Mouse (Mus musculus) megakaryocyte, embryonic 14.5 days (primary cell): ENCODE results near the gene Gm42417. TPM values are rescaled to one million over a fixed set of nuclear protein-coding genes. Genes with fewer than 3 reads are reported as not detected.

ENCODE experiments used
- H3K27me3 ChIP-seq: replicated peaks from 2 replicates; pipeline ENCODE3; 2012; ENCODE audit warnings: inconsistent platforms
- H3K36me3 ChIP-seq: replicated peaks from 2 replicates; pipeline ENCODE3; 2012; ENCODE audit warnings: low read length, inconsistent platforms, mixed read lengths
- H3K4me1 ChIP-seq: 2 replicates; pipeline ENCODE4 v1.6.1; 2012; ENCODE audit warnings: inconsistent platforms
- H3K4me3 ChIP-seq: replicated peaks from 2 replicates; pipeline ENCODE3; 2012; ENCODE audit warnings: moderate library complexity, mild to moderate bottlenecking, inconsistent platforms
- H3K9me3 ChIP-seq: 2 replicates; pipeline ENCODE4 v1.6.1; 2012; ENCODE audit warnings: inconsistent platforms
- FLI1 ChIP-seq: IDR thresholded peaks from 2 replicates; pipeline ENCODE4 v1.6.1; 2012; ENCODE audit warnings: low read length, inconsistent platforms, mixed read lengths
- GATA1 ChIP-seq: IDR thresholded peaks from 3 replicates; pipeline ENCODE4 v1.6.1; 2012; ENCODE audit warnings: mixed read lengths, low read length, inconsistent platforms, borderline replicate concordance
- polyA plus RNA-seq: library from polyadenylated mRNA; stranded (reverse); fragments of >175 nt; gene quantifications from 2 replicates; pipeline ENCODE4 v1.2.3, GENCODE M21; 2012; ENCODE audit warnings: low replicate concordance; ENCODE audit not compliant: insufficient read depth

Gene Gm42417
- polyA plus RNA-seq, 1 experiment, result not detected

DNA sequence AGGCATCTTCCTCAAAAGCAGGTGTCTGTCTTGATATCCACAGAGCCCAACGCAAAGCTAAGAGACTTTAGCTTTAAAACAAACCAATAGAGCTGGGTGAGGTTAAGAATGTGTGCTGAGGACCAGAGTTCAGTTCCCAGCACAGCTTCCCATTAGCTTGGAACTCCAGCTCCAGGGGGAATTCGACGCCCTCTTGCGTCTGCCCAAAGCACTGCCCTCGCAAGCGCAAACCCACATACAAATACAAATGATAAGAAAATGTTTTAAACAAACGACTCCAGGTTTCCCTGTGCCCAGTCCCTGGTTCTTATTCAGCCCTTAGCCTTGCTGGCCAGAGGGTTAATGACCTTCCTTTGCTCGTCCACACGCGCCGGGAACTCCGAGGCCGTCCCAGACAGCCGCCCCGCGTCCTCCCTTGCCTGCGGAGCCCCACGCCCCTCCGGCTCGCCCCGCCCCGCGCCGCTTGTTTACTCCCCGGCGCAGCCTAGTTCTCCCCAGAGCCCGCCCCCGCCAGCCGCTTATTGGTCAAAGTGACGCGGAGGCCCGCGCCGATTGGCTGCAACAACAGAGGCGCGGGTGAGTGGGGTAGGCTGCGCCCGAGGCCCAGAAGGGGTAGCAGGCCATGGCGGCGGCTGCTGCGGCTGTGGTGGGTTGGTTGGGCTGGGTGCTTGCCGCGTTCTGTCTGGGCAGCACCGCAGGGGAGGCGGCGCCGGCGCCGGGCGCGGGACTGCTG lies 27.8 kb downstream of the Gm42417 start, which contains the start of gene Cnnm3:
Gene Cnnm3, plus strand, starts transcription at position 579 of the 733 bp plus-strand sequence.
- H3K4me1 ChIP-seq, result peaks cover 26% of the 10 kb centered on the region
- peaks cover 50% of the 10 kb centered on the region for H3K36me3 ChIP-seq
- TF ChIP-seq FLI1 (no peak), GATA1 (no peak)
- H3K9me3 ChIP-seq, result no peaks in the 10 kb centered on the region
- no peaks in the 10 kb centered on the region for H3K27me3 ChIP-seq
- peak within 1 kb of the TSS; percentile 99 for H3K4me3 ChIP-seq

DNA sequence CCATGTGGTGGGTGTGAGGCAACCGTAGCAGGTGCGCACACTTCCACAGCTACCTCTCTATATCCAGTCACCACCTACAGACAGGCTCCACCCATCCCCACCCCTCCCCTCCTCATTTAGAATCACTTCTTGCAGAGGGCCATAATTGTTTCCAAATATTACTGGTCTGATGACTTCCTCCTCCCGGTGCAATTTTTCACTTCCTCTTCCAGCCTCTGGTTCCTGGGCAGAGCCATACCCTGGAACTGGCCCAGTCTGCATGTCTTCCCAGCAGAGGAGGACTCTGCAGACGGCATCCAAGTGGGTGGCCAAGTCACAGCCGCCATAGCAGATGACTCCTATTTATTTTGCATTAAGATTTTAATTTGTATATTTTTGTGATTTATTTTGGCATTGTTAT lies 31.0 kb downstream of the Gm42417 start:
- H3K27me3 ChIP-seq, result no peaks in the 10 kb centered on the region
- peaks cover 62% of the 10 kb centered on the region for H3K36me3 ChIP-seq
- H3K9me3 ChIP-seq, result no peaks in the 10 kb centered on the region
- H3K4me3 ChIP-seq, result peak overlapping the region; percentile 50
- H3K4me1 ChIP-seq, result peaks cover 16% of the 10 kb centered on the region
- TF ChIP-seq GATA1 (no peak), FLI1 (no peak)

DNA sequence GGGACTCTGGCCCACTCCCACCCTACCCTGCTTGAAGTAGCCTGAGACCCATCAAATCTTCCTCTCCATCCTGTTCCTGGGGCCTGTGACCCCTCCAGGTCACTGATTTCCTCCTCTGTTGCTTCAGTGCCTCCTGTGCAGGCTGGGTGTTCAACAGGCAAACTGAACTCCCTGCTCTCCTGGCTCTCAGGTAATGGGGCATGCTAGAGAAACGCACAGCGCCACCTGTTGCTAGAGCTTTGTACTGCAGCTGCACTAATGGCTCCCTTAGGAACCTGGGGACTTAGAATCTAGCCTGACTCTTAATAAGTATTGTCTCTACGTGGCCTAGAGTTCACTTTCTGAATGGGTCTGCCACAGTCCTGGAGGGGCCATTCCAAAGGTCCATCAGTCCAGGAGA lies 38.0 kb downstream of the Gm42417 start:
- Histone ChIP-seq H3K9me3 (no peaks in the 10 kb centered on the region), H3K36me3 (peaks cover 92% of the 10 kb centered on the region), H3K27me3 (peaks cover 2% of the 10 kb centered on the region), H3K4me1 (peaks cover 19% of the 10 kb centered on the region), H3K4me3 (no peak overlapping the region)
- TF ChIP-seq FLI1, result no peak
- TF ChIP-seq GATA1, result no peak

DNA sequence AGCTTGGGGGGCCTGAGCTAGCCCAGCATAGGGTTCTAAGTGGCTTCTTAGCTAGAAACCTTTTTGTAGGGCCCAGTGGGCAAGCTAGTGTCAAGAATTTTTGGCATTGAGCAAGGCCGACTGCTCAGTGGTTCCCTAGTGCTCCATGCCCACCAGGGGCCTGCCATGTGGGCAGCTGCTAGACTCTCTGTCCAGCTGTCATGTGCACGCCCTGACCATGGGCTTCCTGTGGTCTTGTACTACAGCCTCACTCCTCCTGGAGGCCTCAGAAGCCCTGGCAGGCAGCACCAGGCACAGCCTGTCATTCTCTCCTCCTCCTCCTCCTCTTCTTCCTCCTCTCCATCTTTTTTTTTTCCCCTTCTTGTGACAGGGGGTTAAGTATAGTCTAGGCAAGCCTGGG lies 41.9 kb downstream of the Gm42417 start:
- H3K4me1 ChIP-seq, result peaks cover 37% of the 10 kb centered on the region
- TF ChIP-seq GATA1 (no peak), FLI1 (no peak)
- peaks cover 2% of the 10 kb centered on the region for H3K27me3 ChIP-seq
- peaks cover 53% of the 10 kb centered on the region for H3K36me3 ChIP-seq
- H3K9me3 ChIP-seq, result no peaks in the 10 kb centered on the region
- no peak overlapping the region for H3K4me3 ChIP-seq

DNA sequence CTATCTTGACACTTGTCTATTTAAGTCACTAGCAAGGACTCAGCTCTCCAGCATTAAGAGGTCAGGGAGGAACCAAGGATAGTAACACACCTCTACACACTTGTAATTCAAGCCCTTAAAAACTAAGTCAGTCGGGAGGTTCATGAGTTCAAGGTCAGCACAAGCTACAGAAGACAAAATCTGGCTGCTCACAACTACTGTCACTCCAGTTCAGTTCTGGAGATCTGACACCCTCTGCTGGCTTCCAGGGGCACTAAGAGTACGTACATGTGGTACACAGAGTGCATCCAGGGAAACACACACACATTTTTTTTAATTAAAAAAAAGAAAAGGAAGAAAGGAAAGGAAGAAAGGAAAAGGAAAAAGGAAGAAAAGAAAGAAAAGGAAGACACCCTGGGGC lies 42.5 kb downstream of the Gm42417 start:
- H3K4me1 ChIP-seq, result peaks cover 43% of the 10 kb centered on the region
- H3K9me3 ChIP-seq, result no peaks in the 10 kb centered on the region
- peaks cover 48% of the 10 kb centered on the region for H3K36me3 ChIP-seq
- TF ChIP-seq FLI1, result no peak
- TF ChIP-seq GATA1, result no peak
- peaks cover 2% of the 10 kb centered on the region for H3K27me3 ChIP-seq
- no peak overlapping the region for H3K4me3 ChIP-seq

DNA sequence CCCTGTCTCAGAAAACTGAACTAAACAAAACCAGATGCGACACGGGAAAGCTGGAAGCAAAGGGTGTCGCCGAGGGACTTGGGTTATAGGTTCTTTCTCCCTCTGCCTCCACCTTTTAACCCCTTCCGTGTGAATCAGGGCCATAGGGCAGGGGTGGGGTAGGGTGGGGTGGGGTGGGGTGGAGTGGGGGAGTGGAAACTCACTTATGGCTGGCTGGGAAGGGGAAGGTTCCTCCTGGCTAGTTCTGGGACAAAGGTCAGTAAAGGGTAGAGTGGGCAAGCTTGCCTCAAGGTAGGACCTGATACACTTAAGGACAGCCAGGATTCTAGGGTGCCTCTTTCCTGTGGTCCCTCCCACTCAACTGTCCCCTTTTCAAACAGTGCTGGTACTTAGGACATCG lies 45.9 kb downstream of the Gm42417 start:
- H3K4me1 ChIP-seq, result peaks cover 62% of the 10 kb centered on the region
- peaks cover 19% of the 10 kb centered on the region for H3K36me3 ChIP-seq
- TF ChIP-seq GATA1 (no peak), FLI1 (no peak)
- no peaks in the 10 kb centered on the region for H3K9me3 ChIP-seq
- no peak overlapping the region for H3K4me3 ChIP-seq
- no peaks in the 10 kb centered on the region for H3K27me3 ChIP-seq

DNA sequence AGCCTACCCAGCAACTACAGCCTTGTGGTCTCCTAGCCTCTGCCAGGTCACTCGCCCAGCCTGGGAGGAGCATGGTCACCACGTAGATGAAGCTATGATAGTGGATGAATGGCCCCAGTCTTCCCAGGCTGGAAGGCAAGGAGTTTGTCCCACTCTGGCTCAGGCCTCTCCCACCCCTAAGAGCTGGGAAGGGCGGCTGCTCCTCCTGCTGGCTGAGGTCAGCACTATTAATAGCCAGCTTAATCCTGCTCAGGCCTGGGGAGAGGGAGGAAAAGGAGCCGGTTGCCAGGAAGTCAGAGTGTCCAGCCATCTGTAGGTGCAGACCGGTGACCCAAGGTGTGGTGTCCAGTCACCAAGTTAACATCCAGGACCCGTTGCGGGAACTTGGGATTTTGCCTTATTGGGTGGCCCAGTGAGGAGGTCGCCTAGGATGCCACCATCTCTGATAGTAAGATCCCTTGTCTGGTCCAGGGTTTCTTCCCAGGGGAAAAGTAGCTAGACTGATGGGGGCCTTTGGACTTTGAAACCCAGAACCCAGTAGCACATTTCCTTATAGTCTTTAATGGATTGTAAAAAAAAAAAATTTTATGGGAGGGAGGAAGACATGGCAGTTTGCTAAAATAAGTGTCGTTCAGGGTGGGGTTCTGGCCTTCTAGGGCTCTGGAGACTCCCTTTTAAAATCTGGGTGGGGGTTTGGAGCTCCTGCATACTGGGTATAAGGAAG lies 46.7 kb downstream of the Gm42417 start:
- no peaks in the 10 kb centered on the region for H3K9me3 ChIP-seq
- peak overlapping the region; percentile 40 for H3K4me3 ChIP-seq
- H3K4me1 ChIP-seq, result peaks cover 61% of the 10 kb centered on the region
- H3K27me3 ChIP-seq, result no peaks in the 10 kb centered on the region
- no peak for TF ChIP-seq FLI1
- TF ChIP-seq GATA1, result no peak
- H3K36me3 ChIP-seq, result peaks cover 15% of the 10 kb centered on the region

DNA sequence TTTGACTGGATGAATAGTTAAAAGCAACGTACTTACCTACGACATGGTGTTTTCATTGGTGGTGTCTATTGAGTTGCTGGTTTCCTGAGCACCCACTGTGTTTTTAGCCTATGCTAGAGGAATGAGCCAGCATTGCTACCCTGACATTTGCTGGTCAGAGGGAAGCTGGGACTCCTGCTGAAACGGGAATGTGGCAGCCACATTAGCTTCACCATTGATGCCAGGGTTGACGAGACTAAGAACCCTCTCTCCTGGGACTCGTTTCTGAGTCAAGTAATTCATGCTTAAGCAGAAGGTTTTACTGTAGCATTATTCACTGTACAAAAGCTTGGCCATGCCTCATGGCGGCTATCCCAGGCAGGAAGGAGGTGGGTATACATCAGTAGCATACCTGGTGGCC lies 49.6 kb downstream of the Gm42417 start:
- TF ChIP-seq GATA1, result no peak
- no peak for TF ChIP-seq FLI1
- no peak overlapping the region for H3K4me3 ChIP-seq
- H3K27me3 ChIP-seq, result no peaks in the 10 kb centered on the region
- H3K9me3 ChIP-seq, result no peaks in the 10 kb centered on the region
- H3K4me1 ChIP-seq, result peaks cover 53% of the 10 kb centered on the region
- peaks cover 15% of the 10 kb centered on the region for H3K36me3 ChIP-seq

DNA sequence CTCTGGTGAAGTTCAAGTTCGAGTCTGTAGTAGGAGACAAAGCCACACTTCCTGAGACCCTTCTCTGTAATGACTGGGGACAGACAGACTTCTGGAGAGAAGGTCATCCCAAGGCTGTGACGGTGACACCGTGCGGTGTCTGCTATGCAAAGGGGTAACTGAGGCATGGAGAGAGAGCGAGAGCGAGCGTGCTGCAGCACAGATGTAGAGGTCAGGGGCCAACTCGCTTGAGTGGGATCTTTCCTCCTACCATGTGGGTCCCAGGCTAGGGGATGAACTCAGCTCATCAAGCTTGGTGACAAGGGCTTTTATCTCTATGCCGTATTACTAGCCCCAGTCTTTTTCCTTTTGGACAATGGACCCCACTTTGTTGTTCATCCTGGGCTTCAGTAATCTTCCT lies 52.1 kb downstream of the Gm42417 start:
- no peaks in the 10 kb centered on the region for H3K27me3 ChIP-seq
- TF ChIP-seq FLI1, result no peak
- no peak for TF ChIP-seq GATA1
- H3K9me3 ChIP-seq, result no peaks in the 10 kb centered on the region
- no peak overlapping the region for H3K4me3 ChIP-seq
- H3K36me3 ChIP-seq, result peaks cover 21% of the 10 kb centered on the region
- H3K4me1 ChIP-seq, result peaks cover 63% of the 10 kb centered on the region

DNA sequence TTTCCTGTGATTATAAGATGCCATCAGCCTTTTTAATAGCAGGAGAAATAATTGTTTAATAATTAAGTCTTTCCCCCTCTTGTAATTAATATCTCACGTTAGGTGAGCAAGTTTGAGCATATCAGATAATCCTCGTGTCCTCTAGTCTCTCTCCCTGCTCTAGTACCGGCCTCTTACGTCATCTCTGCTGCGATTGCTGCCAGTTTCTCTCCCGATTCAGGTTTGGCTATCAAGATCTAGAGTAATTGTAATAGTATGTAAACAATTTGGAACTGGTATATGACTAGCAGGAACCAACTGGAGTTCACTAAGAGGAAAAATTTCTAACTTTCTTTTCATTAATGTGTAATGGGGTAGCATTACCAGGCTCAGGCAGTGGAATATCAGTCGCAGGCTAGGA lies 54.1 kb downstream of the Gm42417 start:
- peaks cover 64% of the 10 kb centered on the region for H3K4me1 ChIP-seq
- H3K9me3 ChIP-seq, result no peaks in the 10 kb centered on the region
- H3K4me3 ChIP-seq, result no peak overlapping the region
- H3K36me3 ChIP-seq, result peaks cover 26% of the 10 kb centered on the region
- H3K27me3 ChIP-seq, result no peaks in the 10 kb centered on the region
- TF ChIP-seq GATA1 (no peak), FLI1 (no peak)

DNA sequence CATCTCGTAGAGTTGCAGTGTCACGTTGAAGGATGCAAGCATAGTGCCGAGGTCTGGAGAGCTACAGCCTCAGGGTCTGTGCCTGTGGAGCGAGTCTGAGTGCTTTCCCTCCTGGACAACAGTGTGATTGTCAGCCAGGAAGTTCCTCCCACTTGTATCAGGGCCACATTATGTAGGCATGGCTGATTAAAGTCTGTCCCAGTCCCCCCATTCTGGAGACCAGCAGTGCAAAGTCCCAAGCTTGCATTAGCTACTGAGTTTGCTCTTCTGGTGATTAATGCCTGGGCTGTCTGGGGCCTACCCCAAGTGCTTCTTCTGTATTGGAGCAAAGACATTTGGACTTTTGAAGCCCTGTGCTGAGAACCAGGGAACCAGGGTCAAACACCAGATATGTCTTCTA lies 55.4 kb downstream of the Gm42417 start:
- TF ChIP-seq GATA1, result no peak
- TF ChIP-seq FLI1, result no peak

More for the DNA sequence above, 55.4 kb downstream of the Gm42417 start:
- no peaks in the 10 kb centered on the region for H3K9me3 ChIP-seq
- H3K36me3 ChIP-seq, result peaks cover 38% of the 10 kb centered on the region
- H3K4me1 ChIP-seq, result peaks cover 62% of the 10 kb centered on the region
- H3K4me3 ChIP-seq, result peak overlapping the region; percentile 71
- no peaks in the 10 kb centered on the region for H3K27me3 ChIP-seq

Other genes starting within 250 kb of the Gm42417 start
- gene Arid5a, start 231.7 kb downstream of the Gm42417 start, polyA plus RNA-seq, result 4.4 and 17.4 TPM in 2 replicates
- 5.8 and 6.6 TPM in 2 replicates for gene Kansl3, start 170.2 kb downstream of the Gm42417 start, polyA plus RNA-seq
- not detected in 2 replicates for gene Fer1l5, start 167.1 kb downstream of the Gm42417 start, polyA plus RNA-seq
- 1.1 and 6.7 TPM in 2 replicates for gene Lman2l, start 94.2 kb downstream of the Gm42417 start, polyA plus RNA-seq
- 7.7 and 8.4 TPM in 2 replicates for gene Cnnm4, start 67.8 kb downstream of the Gm42417 start, polyA plus RNA-seq
- gene Cnnm3, start 27.6 kb downstream of the Gm42417 start, polyA plus RNA-seq, result 9.6 and 10.5 TPM in 2 replicates
- gene Ankrd23, start 2.5 kb downstream of the Gm42417 start, polyA plus RNA-seq, result 2.7 and 5.6 TPM in 2 replicates
- gene Ankrd39, start 8.0 kb upstream of the Gm42417 start, polyA plus RNA-seq, result 7.9 and 10.2 TPM in 2 replicates
- gene Sema4c, start 18.9 kb upstream of the Gm42417 start, polyA plus RNA-seq, result 1.3 TPM in 1 of 2 replicates, not detected in the other
- 2.0 TPM in 1 of 2 replicates, not detected in the other for gene Fam178b, start 143.8 kb upstream of the Gm42417 start, polyA plus RNA-seq
- gene Cox5b, start 152.0 kb upstream of the Gm42417 start, polyA plus RNA-seq, result 541 and 3,162 TPM in 2 replicates
- gene 4933424G06Rik, start 170.7 kb upstream of the Gm42417 start, polyA plus RNA-seq, result not detected in 2 replicates
- 26.0 and 36.4 TPM in 2 replicates for gene Actr1b, start 175.0 kb upstream of the Gm42417 start, polyA plus RNA-seq
- not detected in 2 replicates for gene Zap70, start 222.4 kb upstream of the Gm42417 start, polyA plus RNA-seq